Mouse (Mus musculus): ENCODE measurements around the gene Washc3. TPM values are rescaled to one million over a fixed set of nuclear protein-coding genes. Genes with fewer than 3 reads are reported as not detected.

Washc3 gene
- 56.6 and 58.7 TPM in 2 replicates for polyA plus RNA-seq (2014; fragmentation: Nextera tagmentation; extraction: Ambion mirVana)

DNA sequence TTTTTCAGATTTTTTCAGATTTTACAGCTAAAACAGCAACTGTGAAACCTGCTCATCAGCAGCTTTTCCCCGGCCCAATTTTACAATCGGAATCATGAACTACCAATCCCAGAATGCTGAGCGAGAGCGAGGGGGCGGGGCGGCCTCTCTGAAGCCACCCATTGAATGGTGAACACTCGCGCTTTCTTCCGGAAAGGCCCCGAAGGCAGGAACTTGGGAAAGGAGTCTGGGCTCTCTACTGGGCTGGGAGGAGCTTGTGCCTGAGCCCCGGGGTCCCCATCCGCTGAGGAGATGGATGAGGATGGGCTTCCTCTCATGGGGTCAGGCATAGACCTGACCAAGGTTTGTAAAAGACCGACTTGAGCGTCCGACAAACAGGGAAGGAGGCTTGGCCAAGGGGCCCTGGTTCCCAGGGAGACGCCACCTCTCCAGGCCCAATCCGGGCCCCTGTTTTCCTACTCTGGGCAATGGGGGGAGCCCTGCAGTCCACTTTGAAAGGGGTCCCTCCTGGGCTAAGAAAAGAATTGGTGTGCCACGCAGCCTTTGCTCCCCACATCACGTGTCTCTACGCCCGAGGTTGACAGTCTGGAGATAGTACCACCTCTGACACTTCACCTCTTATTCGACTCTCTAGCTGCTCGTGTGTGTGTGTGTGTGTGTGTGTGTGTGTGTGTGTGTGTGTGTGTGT lies at the start of gene Washc3:
TSS of gene Washc3 (plus strand) at position 143 of the 688 bp plus-strand sequence.
- 0 out of 2 replicates have a peak, but pooled peaks cover 2% of the 10 kb centered on the region for H3K4me1 ChIP-seq (replicated peaks; ENCODE audit: control insufficient read depth, insufficient read depth, low read length)
- peak within 1 kb of the TSS; percentile 74 for H3K4me3 ChIP-seq (ENCODE audit: low read depth, low read length)
- peak within 1 kb of the TSS; percentile 28 for H3K27ac ChIP-seq (ENCODE audit: low read depth, low read length)
- WGBS, result 2% methylated on average over 23 of the region's 23 CpGs
- H3K36me3 ChIP-seq (ENCODE audit: control insufficient read depth, insufficient read depth, low read length), result no peaks in the 10 kb centered on the region; the same call in 1 of the 2 replicates
- H3K27me3 ChIP-seq (replicated peaks; ENCODE audit: control insufficient read depth, insufficient read depth, low read length), result no peaks in the 10 kb centered on the region
- no peaks in the 10 kb centered on the region for H3K9me3 ChIP-seq (ENCODE audit: control insufficient read depth, low read length)
- ATAC-seq (replicated peaks; ENCODE audit: low FRiP score) (peak; percentile 98), DNase-seq (ENCODE audit: low spot score) (peak; percentile 87)
- H3K4me2 ChIP-seq, result peak within 1 kb of the TSS; percentile 76
- peak within 1 kb of the TSS; percentile 77 for H3K9ac ChIP-seq (ENCODE audit: low read depth, low read length)

DNA sequence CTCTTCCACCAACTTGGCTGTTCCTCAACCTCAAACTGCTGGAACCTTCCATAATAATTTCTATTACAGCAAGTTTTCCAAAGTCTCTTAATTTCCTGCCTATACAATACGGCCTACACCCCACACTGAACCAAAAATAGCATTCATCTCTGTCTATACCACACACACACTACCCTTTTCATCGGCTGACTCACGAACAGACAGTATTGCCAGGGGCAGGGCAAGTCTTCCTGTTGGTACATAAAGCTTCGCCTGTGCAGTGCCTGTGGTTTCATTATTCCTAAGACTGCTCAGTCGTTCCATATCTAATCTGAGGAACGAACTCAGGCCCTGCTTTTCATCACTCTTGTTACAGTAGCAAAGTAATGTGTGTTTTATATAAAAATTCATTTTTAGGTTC lies 49.2 kb upstream of the Washc3 start:
- Histone ChIP-seq H3K4me3 (ENCODE audit: low read depth, low read length) (no peak overlapping the region), H3K9ac (ENCODE audit: low read depth, low read length) (no peak overlapping the region), H3K36me3 (ENCODE audit: control insufficient read depth, insufficient read depth, low read length) (peaks cover 26% of the 10 kb centered on the region), H3K27me3 (replicated peaks; ENCODE audit: control insufficient read depth, insufficient read depth, low read length) (no peaks in the 10 kb centered on the region), H3K27ac (ENCODE audit: low read depth, low read length) (no peak overlapping the region), H3K4me2 (no peak overlapping the region), H3K9me3 (ENCODE audit: control insufficient read depth, low read length) (no peaks in the 10 kb centered on the region), H3K4me1 (replicated peaks; ENCODE audit: control insufficient read depth, insufficient read depth, low read length) (no peaks in the 10 kb centered on the region; the same call in 1 of the 2 replicates)
- whole genome bisulfite sequencing, result 84% methylated on average over 6 of the region's 6 CpGs
- DNase-seq (ENCODE audit: low spot score), result no peak
- no peak for ATAC-seq (replicated peaks; ENCODE audit: low FRiP score)

DNA sequence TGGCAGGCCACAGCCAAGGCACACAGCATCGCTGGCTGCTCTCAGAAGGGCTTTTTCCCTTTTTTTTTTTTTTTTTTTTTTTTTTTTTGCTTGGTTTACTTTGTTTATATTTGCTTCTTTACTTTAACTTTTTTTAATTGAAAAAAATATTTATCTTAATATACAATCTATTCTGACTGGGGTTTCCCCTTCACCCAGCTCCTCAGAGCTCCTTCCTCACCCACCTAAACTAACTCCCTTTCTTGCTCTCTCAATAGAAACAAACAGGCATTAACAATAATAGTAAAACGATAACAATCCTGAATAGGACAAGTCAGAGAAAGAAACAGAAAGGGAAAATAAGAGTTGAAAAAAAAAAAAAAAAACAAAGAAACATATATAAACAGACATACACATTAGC lies 38.8 kb upstream of the Washc3 start:
- Histone ChIP-seq H3K9ac (ENCODE audit: low read depth, low read length) (no peak overlapping the region), H3K4me1 (replicated peaks; ENCODE audit: control insufficient read depth, insufficient read depth, low read length) (no peaks in the 10 kb centered on the region), H3K36me3 (ENCODE audit: control insufficient read depth, insufficient read depth, low read length) (peaks cover 15% of the 10 kb centered on the region; the same call in 1 of the 2 replicates), H3K27ac (ENCODE audit: low read depth, low read length) (no peak overlapping the region), H3K27me3 (replicated peaks; ENCODE audit: control insufficient read depth, insufficient read depth, low read length) (no peaks in the 10 kb centered on the region), H3K9me3 (ENCODE audit: control insufficient read depth, low read length) (no peaks in the 10 kb centered on the region; the same call in 1 of the 2 replicates), H3K4me3 (ENCODE audit: low read depth, low read length) (no peak overlapping the region), H3K4me2 (no peak overlapping the region)
- WGBS, result 90% methylated on average over 2 of the region's 2 CpGs
- ATAC-seq (replicated peaks; ENCODE audit: low FRiP score) (no peak), DNase-seq (ENCODE audit: low spot score) (no peak)

DNA sequence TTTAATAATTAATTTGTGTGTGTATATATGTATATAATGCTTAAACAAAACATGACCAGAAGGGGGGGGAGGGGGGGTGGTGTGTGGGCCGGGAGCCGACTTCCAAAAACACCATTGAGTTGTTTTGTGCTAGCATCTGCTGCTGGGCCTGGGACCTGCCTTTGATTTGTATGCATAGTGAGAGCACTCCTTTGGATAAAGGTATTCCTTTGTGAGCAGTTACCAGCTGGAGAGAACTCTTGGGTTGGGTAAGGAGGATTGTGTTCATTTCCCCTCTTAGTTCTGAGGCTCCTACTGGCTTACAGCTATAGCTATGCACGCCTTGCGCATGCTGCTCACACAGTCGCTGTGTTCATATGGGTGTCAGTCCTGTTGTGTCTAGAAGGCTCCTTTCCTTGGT lies 38.2 kb upstream of the Washc3 start:
- Histone ChIP-seq H3K4me1 (replicated peaks; ENCODE audit: control insufficient read depth, insufficient read depth, low read length) (no peaks in the 10 kb centered on the region), H3K4me3 (ENCODE audit: low read depth, low read length) (no peak overlapping the region), H3K27ac (ENCODE audit: low read depth, low read length) (no peak overlapping the region), H3K4me2 (no peak overlapping the region), H3K9ac (ENCODE audit: low read depth, low read length) (no peak overlapping the region), H3K27me3 (replicated peaks; ENCODE audit: control insufficient read depth, insufficient read depth, low read length) (no peaks in the 10 kb centered on the region), H3K36me3 (ENCODE audit: control insufficient read depth, insufficient read depth, low read length) (peaks cover 17% of the 10 kb centered on the region; the same call in 1 of the 2 replicates), H3K9me3 (ENCODE audit: control insufficient read depth, low read length) (no peaks in the 10 kb centered on the region; the same call in 1 of the 2 replicates)
- no peak for ATAC-seq (replicated peaks; ENCODE audit: low FRiP score)
- DNase-seq (ENCODE audit: low spot score), result no peak
- WGBS, result 94% methylated on average over 5 of the region's 5 CpGs

DNA sequence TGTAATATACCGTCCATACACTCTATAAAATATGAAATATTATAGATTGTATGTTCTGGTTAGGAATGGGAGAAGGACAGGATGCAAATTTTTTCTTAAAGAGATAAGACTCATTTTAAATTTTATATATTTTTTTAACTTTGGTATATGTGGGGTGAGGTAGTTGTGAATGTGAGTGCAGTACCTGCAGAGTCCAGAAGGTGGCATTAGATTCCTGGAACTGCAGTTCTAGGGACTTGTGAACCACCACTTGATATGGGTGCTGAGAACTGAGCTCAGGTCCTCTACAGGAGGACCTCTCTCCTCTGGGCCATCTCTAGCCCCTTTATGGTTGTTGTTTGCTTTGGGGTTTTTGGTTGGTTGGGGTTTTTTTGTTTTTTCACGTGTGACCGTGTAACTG lies 34.7 kb upstream of the Washc3 start:
- no peak overlapping the region for H3K4me2 ChIP-seq
- peaks cover 12% of the 10 kb centered on the region; the same call in 1 of the 2 replicates for H3K36me3 ChIP-seq (ENCODE audit: control insufficient read depth, insufficient read depth, low read length)
- no peak overlapping the region for H3K27ac ChIP-seq (ENCODE audit: low read depth, low read length)
- H3K4me1 ChIP-seq (replicated peaks; ENCODE audit: control insufficient read depth, insufficient read depth, low read length), result no peaks in the 10 kb centered on the region
- H3K9me3 ChIP-seq (ENCODE audit: control insufficient read depth, low read length), result no peaks in the 10 kb centered on the region; the same call in 1 of the 2 replicates
- no peak overlapping the region for H3K9ac ChIP-seq (ENCODE audit: low read depth, low read length)
- ATAC-seq (replicated peaks; ENCODE audit: low FRiP score), result no peak
- H3K27me3 ChIP-seq (replicated peaks; ENCODE audit: control insufficient read depth, insufficient read depth, low read length), result no peaks in the 10 kb centered on the region
- no peak for DNase-seq (ENCODE audit: low spot score)
- H3K4me3 ChIP-seq (ENCODE audit: low read depth, low read length), result no peak overlapping the region
- WGBS, result 95% methylated on average over 3 of the region's 3 CpGs

DNA sequence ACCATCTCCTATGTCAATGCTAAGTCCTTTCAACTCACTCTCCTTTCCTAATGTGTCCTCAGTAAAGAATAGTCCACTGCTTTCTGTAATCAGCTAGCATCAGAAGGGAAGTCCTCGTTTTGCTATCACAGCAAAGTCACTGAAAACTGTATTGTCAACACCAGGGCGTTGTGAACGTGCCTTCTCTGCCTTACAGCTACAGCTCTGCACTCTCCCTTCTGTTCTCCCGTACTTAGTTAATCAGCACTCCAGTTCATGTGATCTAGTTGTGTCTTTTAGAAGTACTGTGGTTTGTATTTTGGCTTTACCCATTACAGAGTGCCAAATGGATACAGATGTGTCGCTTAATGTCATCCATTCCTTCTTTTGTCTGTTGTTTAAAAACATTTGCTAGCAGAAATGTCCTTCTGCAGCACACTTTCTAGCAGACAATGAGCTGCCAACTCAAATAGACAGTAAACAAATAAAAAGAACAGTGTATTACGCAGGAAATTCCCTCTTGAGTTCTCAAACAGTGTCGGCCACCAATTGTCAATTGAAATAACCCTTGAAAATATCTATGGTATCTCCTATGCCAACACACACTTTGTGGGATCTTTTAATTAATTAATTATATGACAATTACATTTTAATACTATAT lies 33.3 kb upstream of the Washc3 start:
- ATAC-seq (replicated peaks; ENCODE audit: low FRiP score), result no peak
- Histone ChIP-seq H3K4me3 (ENCODE audit: low read depth, low read length) (no peak overlapping the region), H3K9me3 (ENCODE audit: control insufficient read depth, low read length) (no peaks in the 10 kb centered on the region; the same call in 1 of the 2 replicates), H3K27me3 (replicated peaks; ENCODE audit: control insufficient read depth, insufficient read depth, low read length) (no peaks in the 10 kb centered on the region), H3K4me1 (replicated peaks; ENCODE audit: control insufficient read depth, insufficient read depth, low read length) (no peaks in the 10 kb centered on the region), H3K36me3 (ENCODE audit: control insufficient read depth, insufficient read depth, low read length) (peaks cover 9% of the 10 kb centered on the region; the same call in 1 of the 2 replicates), H3K9ac (ENCODE audit: low read depth, low read length) (no peak overlapping the region), H3K4me2 (no peak overlapping the region), H3K27ac (ENCODE audit: low read depth, low read length) (no peak overlapping the region)
- 86% methylated on average over 7 of the region's 7 CpGs for WGBS
- no peak for DNase-seq (ENCODE audit: low spot score)

DNA sequence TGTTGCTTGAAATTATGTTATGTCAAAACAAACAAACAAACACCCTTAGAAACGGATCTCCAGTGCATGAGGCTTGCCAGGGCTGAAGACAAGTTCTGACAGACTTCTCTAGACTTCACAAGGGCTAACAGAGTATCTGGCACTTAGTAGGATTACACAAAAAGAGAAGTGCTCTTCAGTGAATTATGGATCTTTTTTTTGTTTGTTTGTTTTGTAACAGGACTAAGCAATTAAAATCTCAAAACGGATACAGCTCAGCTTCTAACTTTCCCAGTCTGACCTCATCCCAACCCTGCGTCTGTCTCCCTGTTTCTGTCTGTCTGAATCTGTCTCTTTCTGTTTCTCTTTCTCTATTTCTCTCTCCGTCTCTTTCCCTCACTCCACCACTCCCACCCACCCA lies 352 bp upstream of the Washc3 start:
- DNase-seq (ENCODE audit: low spot score) (no peak), ATAC-seq (replicated peaks; ENCODE audit: low FRiP score) (peak; percentile 33; the same call in 1 of the 2 replicates)
- no peaks in the 10 kb centered on the region for H3K27me3 ChIP-seq (replicated peaks; ENCODE audit: control insufficient read depth, insufficient read depth, low read length)
- H3K36me3 ChIP-seq (ENCODE audit: control insufficient read depth, insufficient read depth, low read length), result no peaks in the 10 kb centered on the region; the same call in 1 of the 2 replicates
- 0 out of 2 replicates have a peak, but pooled peaks cover 2% of the 10 kb centered on the region for H3K4me1 ChIP-seq (replicated peaks; ENCODE audit: control insufficient read depth, insufficient read depth, low read length)
- peak overlapping the region; percentile 76 for H3K4me2 ChIP-seq
- no peak overlapping the region for H3K27ac ChIP-seq (ENCODE audit: low read depth, low read length)
- peak overlapping the region; percentile 74 for H3K4me3 ChIP-seq (ENCODE audit: low read depth, low read length)
- 12% methylated on average over 4 of the region's 4 CpGs for WGBS
- H3K9ac ChIP-seq (ENCODE audit: low read depth, low read length), result no peak overlapping the region; the same call in 1 of the 2 replicates
- H3K9me3 ChIP-seq (ENCODE audit: control insufficient read depth, low read length), result no peaks in the 10 kb centered on the region

DNA sequence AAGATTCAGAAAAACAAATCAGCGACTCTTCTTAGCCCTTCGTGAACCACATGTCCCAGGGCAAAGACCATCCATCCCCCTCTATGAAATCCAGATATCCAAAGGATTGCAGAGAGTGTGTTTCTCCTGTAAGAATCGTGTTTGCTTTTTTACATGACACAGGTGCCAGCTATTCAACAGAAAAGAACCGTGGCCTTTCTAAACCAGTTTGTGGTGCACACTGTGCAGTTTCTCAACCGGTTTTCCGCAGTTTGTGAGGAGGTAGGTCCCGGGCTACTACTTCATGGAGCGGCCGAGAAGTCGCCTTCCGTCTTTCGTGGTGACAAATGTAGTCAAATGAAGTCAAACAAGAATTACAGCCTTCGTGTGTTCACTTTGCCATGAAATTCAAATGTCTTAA lies 757 bp downstream of the Washc3 start:
- Histone ChIP-seq H3K4me1 (replicated peaks; ENCODE audit: control insufficient read depth, insufficient read depth, low read length) (0 out of 2 replicates have a peak, but pooled peaks cover 2% of the 10 kb centered on the region), H3K4me2 (peak overlapping the region; percentile 76), H3K27ac (ENCODE audit: low read depth, low read length) (peak overlapping the region; percentile 28; the same call in 1 of the 2 replicates), H3K36me3 (ENCODE audit: control insufficient read depth, insufficient read depth, low read length) (no peaks in the 10 kb centered on the region; the same call in 1 of the 2 replicates), H3K9ac (ENCODE audit: low read depth, low read length) (peak overlapping the region; percentile 77), H3K4me3 (ENCODE audit: low read depth, low read length) (peak overlapping the region; percentile 74), H3K27me3 (replicated peaks; ENCODE audit: control insufficient read depth, insufficient read depth, low read length) (no peaks in the 10 kb centered on the region), H3K9me3 (ENCODE audit: control insufficient read depth, low read length) (no peaks in the 10 kb centered on the region)
- WGBS, result 71% methylated on average over 13 of the region's 13 CpGs
- DNase-seq (ENCODE audit: low spot score) (no peak), ATAC-seq (replicated peaks; ENCODE audit: low FRiP score) (no peak)

Data from liver, embryonic 11.5 days (tissue).